Mouse (Mus musculus): ENCODE measurements around the gene Tet1. TPM values are rescaled to one million over a fixed set of nuclear protein-coding genes. Genes with fewer than 3 reads are reported as not detected.

The Tet1 gene
- polyA plus RNA-seq, 1 experiment: 0.48 TPM

DNA sequence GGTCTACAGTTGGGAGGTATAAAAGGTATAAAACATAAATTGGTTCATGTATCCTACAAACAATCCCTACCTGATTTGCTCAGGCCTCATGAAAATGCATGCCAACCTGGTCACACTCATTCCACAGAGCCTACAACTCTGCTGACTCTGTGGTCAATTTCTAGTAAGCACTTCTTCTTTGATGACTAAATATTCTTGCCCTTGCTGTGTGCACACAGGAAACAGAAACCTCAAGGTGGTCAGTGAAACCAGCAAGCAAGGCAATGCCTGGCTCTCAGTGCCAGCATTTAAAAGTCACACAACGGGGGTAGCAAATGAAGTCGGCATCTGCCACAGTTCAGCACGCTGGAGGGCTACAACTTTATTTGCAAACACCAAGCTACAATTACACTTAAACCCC is 45.2 kb downstream of the Tet1 start:
- H3K36me3 ChIP-seq (ENCODE audit: control insufficient read depth, insufficient read depth): no peaks in the 10 kb centered on the region
- H3K79me2 ChIP-seq (ENCODE audit: control insufficient read depth, insufficient read depth): no peaks in the 10 kb centered on the region
- peak overlapping the region; percentile 24 for H3K4me2 ChIP-seq (ENCODE audit: low read depth)
- no peaks in the 10 kb centered on the region for H3K27me3 ChIP-seq (ENCODE audit: control insufficient read depth, insufficient read depth, insufficient read length)
- H3K4me3 ChIP-seq: no peak overlapping the region
- no peak overlapping the region for H3ac ChIP-seq (ENCODE audit: control insufficient read depth, insufficient read length)
- TF ChIP-seq CEBPB (IDR thresholded peaks at IDR 0.05; ENCODE audit: insufficient read depth, poor library complexity, severe bottlenecking): no peak

- no peaks in the 10 kb centered on the region for H3K36me3 ChIP-seq (ENCODE audit: control insufficient read depth, insufficient read depth)
- no peaks in the 10 kb centered on the region for H3K79me2 ChIP-seq (ENCODE audit: control insufficient read depth, insufficient read depth)
- no peak overlapping the region for H3K4me3 ChIP-seq
- H3K4me2 ChIP-seq (ENCODE audit: low read depth): no peak overlapping the region
- no peaks in the 10 kb centered on the region for H3K27me3 ChIP-seq (ENCODE audit: control insufficient read depth, insufficient read depth, insufficient read length)
- no peak overlapping the region for H3ac ChIP-seq (ENCODE audit: control insufficient read depth, insufficient read length)
- no peak for TF ChIP-seq MAX (IDR thresholded peaks at IDR 0.05; ENCODE audit: low read depth)
- no peak for TF ChIP-seq SRF (IDR thresholded peaks at IDR 0.05; ENCODE audit: control insufficient read depth, insufficient read length, low read depth)
- no peak for TF ChIP-seq POLR2A (IDR thresholded peaks at IDR 0.05; ENCODE audit: insufficient read length, low read depth)
- no peak for TF ChIP-seq USF1 (IDR thresholded peaks at IDR 0.05; ENCODE audit: low read depth)
- no peak for TF ChIP-seq POLR2AphosphoS2 (IDR thresholded peaks at IDR 0.05; ENCODE audit: insufficient read length, low read depth)
- TF ChIP-seq CEBPB (IDR thresholded peaks at IDR 0.05; ENCODE audit: insufficient read depth, poor library complexity, severe bottlenecking): no peak
- no peak for TF ChIP-seq TCF12 (IDR thresholded peaks at IDR 0.05; ENCODE audit: insufficient read depth, poor library complexity, severe bottlenecking)
- no peak for TF ChIP-seq REST (IDR thresholded peaks at IDR 0.05; ENCODE audit: insufficient read depth, insufficient read length)
- TF ChIP-seq TCF3 (IDR thresholded peaks at IDR 0.05; ENCODE audit: insufficient read length, low read depth): no peak
- no peak for TF ChIP-seq MYOG (IDR thresholded peaks at IDR 0.05; ENCODE audit: control insufficient read depth in 1 of 3, insufficient read depth in 1 of 3, insufficient read length in 2 of 3, low read depth in 2 of 3)
- no peak for TF ChIP-seq E2F4 (IDR thresholded peaks at IDR 0.05; ENCODE audit: insufficient read depth)
- no peak for TF ChIP-seq MYOD1 (IDR thresholded peaks at IDR 0.05; ENCODE audit: control insufficient read depth in 1 of 3, insufficient read length in 2 of 3, low read depth in 2 of 3)
These were observed 46.4 kb downstream of the Tet1 start for GRCm38 (mm10) chr10:62862435-62862834.

DNA sequence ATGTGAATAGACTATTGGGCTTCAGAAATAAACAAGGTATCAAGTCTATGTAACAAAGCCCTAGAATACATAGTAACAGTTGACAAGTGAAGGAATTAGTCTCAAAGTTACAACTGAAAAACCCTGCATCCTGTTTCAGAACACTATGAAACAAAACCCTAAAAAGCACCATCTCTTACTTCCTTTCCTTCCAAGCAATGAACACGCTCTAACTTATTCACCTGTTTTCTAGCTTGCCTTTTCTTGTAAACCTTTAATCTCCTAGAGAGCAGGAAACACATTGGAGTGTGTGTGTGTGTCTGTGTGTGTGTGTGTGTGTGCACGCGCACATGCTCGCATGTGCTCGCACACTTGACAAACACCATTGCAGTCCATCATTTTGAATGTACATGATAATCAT is 49.8 kb downstream of the Tet1 start:
- TF ChIP-seq E2F4 (IDR thresholded peaks at IDR 0.05; ENCODE audit: insufficient read depth): no peak
- no peak for TF ChIP-seq USF1 (IDR thresholded peaks at IDR 0.05; ENCODE audit: low read depth)
- TF ChIP-seq MYOG (IDR thresholded peaks at IDR 0.05; ENCODE audit: control insufficient read depth in 1 of 3, insufficient read depth in 1 of 3, insufficient read length in 2 of 3, low read depth in 2 of 3): no peak
- no peak for TF ChIP-seq POLR2AphosphoS2 (IDR thresholded peaks at IDR 0.05; ENCODE audit: insufficient read length, low read depth)
- TF ChIP-seq TCF3 (IDR thresholded peaks at IDR 0.05; ENCODE audit: insufficient read length, low read depth): no peak
- Histone ChIP-seq H3ac (ENCODE audit: control insufficient read depth, insufficient read length) (no peak overlapping the region), H3K27me3 (ENCODE audit: control insufficient read depth, insufficient read depth, insufficient read length) (no peaks in the 10 kb centered on the region), H3K36me3 (ENCODE audit: control insufficient read depth, insufficient read depth) (no peaks in the 10 kb centered on the region), H3K4me2 (ENCODE audit: low read depth) (no peak overlapping the region), H3K79me2 (ENCODE audit: control insufficient read depth, insufficient read depth) (no peaks in the 10 kb centered on the region), H3K4me3 (no peak overlapping the region)

DNA sequence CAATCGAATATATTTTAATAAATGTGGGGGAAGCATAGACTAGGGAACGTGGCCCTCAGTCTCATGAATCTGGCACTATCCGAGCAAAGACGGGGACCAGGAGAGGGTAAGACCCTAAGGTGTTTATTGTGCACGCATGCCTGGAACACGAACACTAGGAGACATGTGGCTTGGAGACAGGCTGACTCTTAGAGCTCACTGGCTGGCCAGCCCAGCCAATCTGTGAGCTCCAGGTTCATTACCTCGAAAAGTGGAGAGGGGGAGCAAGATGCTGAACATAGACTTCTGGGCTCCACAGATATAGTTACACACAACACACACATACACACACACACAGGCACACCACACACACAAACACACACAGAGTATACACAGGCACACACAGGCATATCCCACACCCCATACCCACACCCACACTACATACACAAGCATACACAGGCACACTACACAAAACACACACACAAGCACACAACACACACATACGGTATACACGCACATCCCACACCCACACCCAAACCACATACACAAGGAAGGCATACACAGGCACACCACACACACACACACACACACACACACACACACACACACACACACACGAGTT is 52.0 kb downstream of the Tet1 start:
- TF ChIP-seq REST (IDR thresholded peaks at IDR 0.05; ENCODE audit: insufficient read depth, insufficient read length) (no peak), MAX (IDR thresholded peaks at IDR 0.05; ENCODE audit: low read depth) (no peak), USF1 (IDR thresholded peaks at IDR 0.05; ENCODE audit: low read depth) (no peak), POLR2A (IDR thresholded peaks at IDR 0.05; ENCODE audit: insufficient read length, low read depth) (no peak), MYOD1 (IDR thresholded peaks at IDR 0.05; ENCODE audit: control insufficient read depth in 1 of 3, insufficient read length in 2 of 3, low read depth in 2 of 3) (no peak)
- Histone ChIP-seq H3K36me3 (ENCODE audit: control insufficient read depth, insufficient read depth) (no peaks in the 10 kb centered on the region), H3ac (ENCODE audit: control insufficient read depth, insufficient read length) (no peak overlapping the region), H3K79me2 (ENCODE audit: control insufficient read depth, insufficient read depth) (no peaks in the 10 kb centered on the region), H3K4me3 (no peak overlapping the region), H3K27me3 (ENCODE audit: control insufficient read depth, insufficient read depth, insufficient read length) (no peaks in the 10 kb centered on the region), H3K4me2 (ENCODE audit: low read depth) (no peak overlapping the region)

GRCm38 (mm10) chr10:62854992-62855391 is 53.8 kb downstream of the Tet1 start:
- Histone ChIP-seq H3K79me2 (ENCODE audit: control insufficient read depth, insufficient read depth) (no peaks in the 10 kb centered on the region), H3K27me3 (ENCODE audit: control insufficient read depth, insufficient read depth, insufficient read length) (no peaks in the 10 kb centered on the region), H3K36me3 (ENCODE audit: control insufficient read depth, insufficient read depth) (no peaks in the 10 kb centered on the region), H3K4me3 (no peak overlapping the region), H3ac (ENCODE audit: control insufficient read depth, insufficient read length) (no peak overlapping the region), H3K4me2 (ENCODE audit: low read depth) (no peak overlapping the region)
- TF ChIP-seq MYOD1 (IDR thresholded peaks at IDR 0.05; ENCODE audit: control insufficient read depth in 1 of 3, insufficient read length in 2 of 3, low read depth in 2 of 3): no peak
- TF ChIP-seq TCF3 (IDR thresholded peaks at IDR 0.05; ENCODE audit: insufficient read length, low read depth): no peak
- TF ChIP-seq E2F4 (IDR thresholded peaks at IDR 0.05; ENCODE audit: insufficient read depth): no peak
- no peak for TF ChIP-seq MYOG (IDR thresholded peaks at IDR 0.05; ENCODE audit: control insufficient read depth in 1 of 3, insufficient read depth in 1 of 3, insufficient read length in 2 of 3, low read depth in 2 of 3)
- TF ChIP-seq POLR2AphosphoS2 (IDR thresholded peaks at IDR 0.05; ENCODE audit: insufficient read length, low read depth): no peak
- no peak for TF ChIP-seq MAX (IDR thresholded peaks at IDR 0.05; ENCODE audit: low read depth)
- no peak for TF ChIP-seq CEBPB (IDR thresholded peaks at IDR 0.05; ENCODE audit: insufficient read depth, poor library complexity, severe bottlenecking)
- TF ChIP-seq SRF (IDR thresholded peaks at IDR 0.05; ENCODE audit: control insufficient read depth, insufficient read length, low read depth): no peak
- TF ChIP-seq USF1 (IDR thresholded peaks at IDR 0.05; ENCODE audit: low read depth): no peak
- TF ChIP-seq REST (IDR thresholded peaks at IDR 0.05; ENCODE audit: insufficient read depth, insufficient read length): no peak
- no peak for TF ChIP-seq POLR2A (IDR thresholded peaks at IDR 0.05; ENCODE audit: insufficient read length, low read depth)
- TF ChIP-seq TCF12 (IDR thresholded peaks at IDR 0.05; ENCODE audit: insufficient read depth, poor library complexity, severe bottlenecking): no peak
